Mouse (Mus musculus) kidney, embryonic 16.5 days (tissue): Measurements from ENCODE around the gene Sdk2. TPM values are rescaled to one million over a fixed set of nuclear protein-coding genes. Genes with fewer than 3 reads are reported as not detected.

Experiments used
- ATAC-seq: fragments of 200-750 bp; cut with Nextera tagmentation; 2 replicates; pipeline ENCODE4 v1.8.0; 2017; ENCODE audit warnings: moderate TSS enrichment; ENCODE audit not compliant: low FRiP score, low TSS enrichment
- H3K27ac ChIP-seq: fragments of 300-500 bp; sonication (generic); 2 replicates; pipeline ENCODE4 v1.5.1; 2014; ENCODE audit warnings: low read length
- H3K27me3 ChIP-seq: fragments of 300-500 bp; sonication (generic); 2 replicates; pipeline ENCODE4 v1.6.1; 2014; ENCODE audit warnings: low read length, control low read depth, mixed read lengths; ENCODE audit not compliant: insufficient read depth
- H3K36me3 ChIP-seq: fragments of 300-500 bp; sonication (generic); 2 replicates; pipeline ENCODE4 v1.6.1; 2014; ENCODE audit warnings: low read length, control low read depth, mixed read lengths; ENCODE audit not compliant: insufficient read depth
- H3K4me1 ChIP-seq: fragments of 300-500 bp; sonication (generic); 2 replicates; pipeline ENCODE4 v1.6.1; 2014; ENCODE audit warnings: low read length, control low read depth, mixed read lengths; ENCODE audit not compliant: insufficient read depth
- H3K4me2 ChIP-seq: fragments of 300-500 bp; sonication (generic); replicated peaks from 2 replicates; pipeline ENCODE4 v1.6.1; 2014; ENCODE audit warnings: low read depth, low read length
- H3K4me3 ChIP-seq: fragments of 300-500 bp; sonication (generic); 2 replicates; pipeline ENCODE4 v1.5.1; 2014; ENCODE audit warnings: mild to moderate bottlenecking, low read length
- H3K9ac ChIP-seq: fragments of 300-500 bp; sonication (generic); replicated peaks from 2 replicates; pipeline ENCODE4 v1.6.1; 2014; ENCODE audit warnings: low read length
- H3K9me3 ChIP-seq: fragments of 300-500 bp; sonication (generic); 2 replicates; pipeline ENCODE4 v1.6.1; 2016; ENCODE audit warnings: low read length, control low read depth
- WGBS: fragments of 180-500 bp; shearing (Covaris S2); extraction: QIAGEN DNeasy Blood & Tissue Kit; methylation state at CpG from one replicate; pipeline ENCODE4 v1.1.7; 2014; 5-methylcytosine and 5-hydroxymethylcytosine counted together
- polyA plus RNA-seq: library from polyadenylated mRNA; unstranded; fragments of >200 nt; fragmentation: Nextera tagmentation; extraction: Ambion mirVana; gene quantifications from 2 replicates; pipeline ENCODE4 v1.2.1, GENCODE M21; 2015

Gene Sdk2
- polyA plus RNA-seq, 1 experiment from 2014 or later, result 2.8 TPM

DNA sequence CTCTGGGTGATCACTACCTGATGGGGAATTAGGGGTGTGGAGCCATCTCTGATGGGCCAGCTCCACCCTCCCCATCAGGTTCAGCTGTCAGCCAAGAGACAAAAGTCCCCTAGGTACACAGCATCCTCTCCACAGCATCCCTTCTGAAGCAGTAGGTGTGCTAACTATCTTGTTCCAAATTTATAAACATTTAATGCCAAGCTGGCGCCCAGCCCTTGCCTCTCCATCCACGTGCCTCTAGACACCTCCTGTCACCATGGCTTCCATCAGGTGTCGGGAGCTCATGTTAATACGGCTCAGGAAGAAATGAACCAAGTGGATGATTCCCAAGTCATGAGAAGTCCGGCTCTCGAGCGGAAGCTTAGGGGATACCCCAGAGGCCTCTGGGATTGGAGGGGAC lies 62.2 kb downstream of the Sdk2 start:
- Histone ChIP-seq H3K36me3 (no peaks in the 10 kb centered on the region), H3K27ac (no peak overlapping the region), H3K4me2 (no peak overlapping the region), H3K4me3 (no peak overlapping the region), H3K9me3 (no peaks in the 10 kb centered on the region), H3K9ac (no peak overlapping the region), H3K4me1 (0 out of 2 replicates have a peak, but pooled peaks cover 4% of the 10 kb centered on the region), H3K27me3 (no peaks in the 10 kb centered on the region)
- ATAC-seq, result no peak
- 89% methylated on average over 7 of the region's 7 CpGs for WGBS

DNA sequence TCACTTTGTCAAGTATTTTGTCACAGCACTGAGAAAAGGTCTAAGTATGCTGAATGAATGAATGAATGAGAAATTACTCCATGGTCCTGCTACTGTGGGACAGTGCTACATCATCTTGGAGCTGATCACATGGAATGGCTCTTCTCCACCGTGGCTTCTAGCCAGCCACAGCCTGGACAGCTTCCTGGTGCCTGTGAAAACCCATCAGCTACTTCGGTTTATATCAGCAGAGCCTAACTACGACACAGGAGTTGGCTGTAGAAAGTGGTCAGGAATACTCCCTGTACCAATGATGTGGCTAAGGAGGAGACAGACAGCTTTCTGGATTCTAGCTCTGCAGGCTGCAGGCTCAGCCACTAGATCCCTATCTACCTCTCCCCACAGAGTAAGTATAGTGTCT lies 63.7 kb downstream of the Sdk2 start:
- H3K4me3 ChIP-seq, result no peak overlapping the region
- no peaks in the 10 kb centered on the region for H3K9me3 ChIP-seq
- H3K4me1 ChIP-seq, result 0 out of 2 replicates have a peak, but pooled peaks cover 4% of the 10 kb centered on the region
- no peak overlapping the region for H3K9ac ChIP-seq
- H3K27ac ChIP-seq, result no peak overlapping the region
- ATAC-seq, result no peak
- H3K36me3 ChIP-seq, result no peaks in the 10 kb centered on the region
- 78% methylated on average over 3 of the region's 3 CpGs for WGBS
- no peaks in the 10 kb centered on the region for H3K27me3 ChIP-seq
- H3K4me2 ChIP-seq, result no peak overlapping the region

DNA sequence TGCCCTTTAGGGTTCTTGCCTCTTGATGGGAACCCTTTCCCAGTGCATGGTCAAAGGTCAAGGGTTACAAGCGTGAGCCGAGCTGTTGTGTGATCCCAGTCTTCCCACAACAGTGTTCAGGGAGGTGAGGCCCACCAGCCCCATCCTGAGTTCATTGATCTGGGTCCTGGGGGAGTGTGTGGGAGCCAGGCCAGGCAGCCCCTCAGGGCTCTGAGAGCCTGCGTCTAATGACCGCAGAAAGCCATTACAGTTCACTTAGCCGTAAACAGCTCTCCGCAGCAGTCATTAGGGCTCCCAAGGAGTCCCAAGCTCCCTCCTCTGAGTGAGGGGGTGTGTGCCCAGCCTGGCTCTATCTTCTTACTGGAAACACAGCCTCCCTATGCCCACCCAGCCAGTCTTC lies 66.8 kb downstream of the Sdk2 start:
- Histone ChIP-seq H3K4me2 (no peak overlapping the region), H3K4me3 (no peak overlapping the region), H3K36me3 (no peaks in the 10 kb centered on the region), H3K27me3 (no peaks in the 10 kb centered on the region), H3K4me1 (0 out of 2 replicates have a peak, but pooled peaks cover 4% of the 10 kb centered on the region), H3K9ac (no peak overlapping the region), H3K27ac (no peak overlapping the region), H3K9me3 (no peaks in the 10 kb centered on the region)
- peak; percentile 53; the same call in 1 of the 2 replicates for ATAC-seq
- WGBS, result 25% methylated on average over 6 of the region's 6 CpGs

DNA sequence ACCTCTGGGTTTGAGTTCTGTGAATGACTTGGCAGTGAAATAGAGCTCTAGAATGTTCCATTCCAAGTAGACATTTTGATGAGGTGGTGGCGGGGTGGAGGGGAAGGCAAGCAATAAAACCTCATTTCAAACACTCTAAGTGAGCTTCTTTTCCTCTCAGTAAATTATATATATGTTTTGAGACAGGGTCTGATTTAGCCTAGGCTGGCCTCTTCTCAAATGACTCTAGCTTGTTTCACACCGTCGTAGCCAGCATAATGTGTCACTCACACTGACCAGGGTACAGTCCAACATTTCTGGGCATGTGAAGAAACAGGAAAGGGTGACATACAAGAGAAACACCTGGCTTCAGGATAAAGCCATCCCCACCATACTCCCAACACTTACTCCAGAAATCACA lies 68.1 kb downstream of the Sdk2 start:
- Histone ChIP-seq H3K4me1 (0 out of 2 replicates have a peak, but pooled peaks cover 4% of the 10 kb centered on the region), H3K27me3 (no peaks in the 10 kb centered on the region), H3K4me2 (no peak overlapping the region), H3K27ac (no peak overlapping the region), H3K4me3 (no peak overlapping the region), H3K9me3 (no peaks in the 10 kb centered on the region), H3K36me3 (no peaks in the 10 kb centered on the region), H3K9ac (no peak overlapping the region)
- WGBS, result 66% methylated on average over 3 of the region's 3 CpGs
- no peak for ATAC-seq

DNA sequence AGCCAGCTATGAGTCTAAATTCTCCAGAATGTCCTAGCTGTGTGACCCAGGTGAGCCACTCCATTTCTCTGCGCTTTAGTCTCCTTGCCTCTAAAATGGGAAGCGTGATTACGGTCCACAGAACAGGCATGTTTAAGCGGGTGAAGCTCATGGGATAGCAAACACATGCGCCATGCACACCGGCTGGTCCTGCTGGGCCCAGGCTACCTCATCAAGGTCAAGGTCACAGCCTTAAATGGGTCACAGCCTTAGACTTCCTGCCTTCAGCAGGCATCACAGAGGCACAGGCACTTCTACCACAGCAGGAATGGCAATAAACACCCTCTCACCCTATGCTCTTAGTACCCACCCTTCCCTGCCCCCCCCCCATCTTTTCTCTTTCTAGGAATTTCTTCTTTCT lies 72.9 kb downstream of the Sdk2 start:
- Histone ChIP-seq H3K36me3 (no peaks in the 10 kb centered on the region), H3K9me3 (no peaks in the 10 kb centered on the region), H3K9ac (no peak overlapping the region), H3K4me1 (no peaks in the 10 kb centered on the region), H3K27me3 (no peaks in the 10 kb centered on the region), H3K4me2 (no peak overlapping the region), H3K4me3 (no peak overlapping the region), H3K27ac (no peak overlapping the region)
- ATAC-seq, result no peak
- WGBS, result 92% methylated on average over 6 of the region's 6 CpGs

DNA sequence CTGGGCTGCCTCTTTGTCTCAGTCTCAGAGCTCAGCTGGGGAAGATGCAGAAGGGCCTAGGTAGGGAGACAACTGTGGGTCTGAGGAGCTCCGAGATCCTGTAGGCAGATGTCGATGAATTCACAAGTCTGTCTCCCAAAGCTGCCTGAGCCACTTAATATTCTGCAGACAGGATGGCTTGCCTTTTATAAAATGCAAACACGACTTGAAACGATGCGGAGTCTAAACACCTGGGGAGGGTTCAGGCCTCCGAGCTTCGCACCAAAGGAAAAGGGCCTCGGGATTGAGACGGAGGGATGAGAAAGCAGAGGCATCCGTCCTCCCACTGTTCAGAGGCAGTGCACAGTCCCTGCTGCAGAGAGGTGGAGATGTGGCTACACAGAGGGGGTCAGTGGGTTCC lies 74.0 kb downstream of the Sdk2 start:
- no peaks in the 10 kb centered on the region for H3K9me3 ChIP-seq
- H3K4me1 ChIP-seq, result no peaks in the 10 kb centered on the region
- H3K4me2 ChIP-seq, result no peak overlapping the region
- WGBS, result 73% methylated on average over 10 of the region's 10 CpGs
- no peaks in the 10 kb centered on the region for H3K27me3 ChIP-seq
- H3K27ac ChIP-seq, result no peak overlapping the region
- H3K4me3 ChIP-seq, result no peak overlapping the region
- 0 out of 2 replicates have a peak overlapping the region, but pooled peaks have one; percentile 2 for H3K9ac ChIP-seq
- no peaks in the 10 kb centered on the region for H3K36me3 ChIP-seq
- ATAC-seq, result no peak

DNA sequence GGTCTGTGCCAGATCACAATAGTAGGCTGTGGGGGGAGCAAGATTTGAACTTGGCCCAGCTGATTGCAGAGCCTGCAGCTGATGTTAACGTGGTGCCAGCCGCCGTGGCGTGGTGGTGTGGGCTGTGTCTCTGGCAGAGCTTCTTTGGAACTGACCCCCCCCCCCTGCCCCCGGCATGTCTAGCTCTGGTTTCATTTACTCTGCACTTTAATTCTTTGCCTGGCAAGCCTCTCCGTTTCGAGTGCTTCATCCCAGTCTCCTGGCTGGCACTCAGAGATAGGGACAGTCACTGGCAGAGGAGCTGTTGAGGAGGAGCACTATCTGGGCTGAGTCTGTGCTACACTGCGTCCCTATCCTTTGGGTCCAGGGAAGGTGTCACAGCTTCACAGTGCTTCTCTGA lies 75.0 kb downstream of the Sdk2 start:
- H3K27me3 ChIP-seq, result no peaks in the 10 kb centered on the region
- WGBS, result 79% methylated on average over 8 of the region's 8 CpGs

DNA sequence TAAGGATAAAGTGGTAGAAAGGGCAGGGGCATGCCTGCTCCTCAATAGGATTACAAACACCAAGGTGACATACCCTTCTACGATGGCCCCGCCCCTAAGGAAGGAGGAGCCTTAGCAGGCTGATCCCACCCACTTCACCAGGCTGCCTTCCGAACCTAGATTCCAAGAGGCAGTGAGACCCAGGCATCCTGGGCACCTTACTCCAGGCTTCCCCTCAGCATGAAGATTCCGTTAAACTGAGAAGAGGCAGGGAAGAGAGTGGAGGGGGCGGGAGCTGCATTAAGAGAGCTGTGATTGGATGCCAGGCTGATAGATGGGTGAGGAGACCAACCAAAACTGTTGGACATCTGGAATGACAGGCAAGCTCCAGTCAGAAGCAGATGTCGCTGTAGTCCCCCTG lies 76.4 kb downstream of the Sdk2 start:
- WGBS, result 4% methylated on average over 6 of the region's 6 CpGs
- Histone ChIP-seq H3K4me2 (peak overlapping the region; percentile 44), H3K27ac (no peak overlapping the region), H3K4me1 (peaks cover 4% of the 10 kb centered on the region; the same call in 1 of the 2 replicates), H3K36me3 (no peaks in the 10 kb centered on the region), H3K4me3 (peak overlapping the region; percentile 34), H3K9ac (no peak overlapping the region), H3K9me3 (no peaks in the 10 kb centered on the region), H3K27me3 (no peaks in the 10 kb centered on the region)
- peak; percentile 70; the same call in 1 of the 2 replicates for ATAC-seq

More for the DNA sequence above, 75.0 kb downstream of the Sdk2 start:
- Histone ChIP-seq H3K4me1 (no peaks in the 10 kb centered on the region), H3K9ac (no peak overlapping the region), H3K36me3 (no peaks in the 10 kb centered on the region), H3K4me2 (no peak overlapping the region), H3K9me3 (no peaks in the 10 kb centered on the region), H3K27ac (no peak overlapping the region), H3K4me3 (no peak overlapping the region)
- ATAC-seq, result no peak

DNA sequence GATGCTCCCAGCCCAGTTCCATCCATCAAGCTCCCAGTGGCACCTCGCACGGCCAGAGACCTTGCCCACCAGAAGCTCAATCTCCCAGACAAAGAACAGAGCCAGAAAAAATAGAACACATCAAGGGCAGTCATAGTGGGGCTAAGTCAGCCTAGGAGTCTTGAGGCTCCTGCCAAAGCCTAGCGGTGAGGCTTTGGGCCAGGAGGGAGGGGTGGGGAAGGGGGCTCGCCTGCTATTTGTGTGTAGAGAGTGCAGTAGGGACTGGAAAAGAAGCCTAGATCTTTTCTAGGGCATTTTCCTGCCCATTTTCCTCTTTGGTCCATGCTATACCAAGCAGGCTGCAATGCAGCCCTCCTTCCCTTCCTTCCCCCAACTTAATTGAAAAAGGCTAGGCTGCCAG lies 76.8 kb downstream of the Sdk2 start:
- H3K27ac ChIP-seq, result no peak overlapping the region
- WGBS, result 34% methylated on average over 4 of the region's 4 CpGs
- H3K4me2 ChIP-seq, result peak overlapping the region; percentile 44; the same call in 1 of the 2 replicates
- no peaks in the 10 kb centered on the region for H3K36me3 ChIP-seq
- no peak overlapping the region for H3K9ac ChIP-seq
- H3K4me1 ChIP-seq, result peaks cover 4% of the 10 kb centered on the region; the same call in 1 of the 2 replicates
- H3K9me3 ChIP-seq, result no peaks in the 10 kb centered on the region
- 0 out of 2 replicates have a peak, but pooled peaks have one; percentile 5 for ATAC-seq
- H3K27me3 ChIP-seq, result no peaks in the 10 kb centered on the region
- H3K4me3 ChIP-seq, result no peak overlapping the region

DNA sequence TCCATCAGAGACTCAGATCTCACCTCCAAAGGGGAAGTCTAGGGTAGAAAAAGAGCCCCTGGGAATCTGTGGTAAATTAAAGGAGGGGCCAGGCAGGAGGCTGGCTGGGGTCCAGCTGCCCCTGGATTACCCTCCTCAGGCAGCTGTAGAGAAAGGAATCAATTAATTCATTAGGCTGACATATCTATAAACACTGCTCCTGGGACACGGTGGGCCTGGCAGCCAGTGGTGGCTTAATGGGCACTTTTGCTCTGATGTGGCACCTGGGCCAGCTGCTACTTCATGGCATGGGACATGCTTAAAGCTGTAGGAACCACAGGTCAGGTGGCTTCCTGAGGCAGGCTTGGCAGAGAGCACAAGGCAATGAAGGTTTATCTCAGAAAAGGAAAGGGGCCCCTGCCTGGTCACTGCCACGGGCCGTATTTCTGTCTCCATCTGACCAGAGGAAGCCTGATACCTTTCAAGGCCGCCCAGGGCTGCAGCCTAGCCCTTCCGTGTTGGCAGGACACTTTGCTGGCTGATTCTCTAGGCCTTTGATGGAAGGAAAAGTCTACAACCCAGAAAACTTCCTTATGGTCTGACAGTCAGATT lies 80.9 kb downstream of the Sdk2 start:
- WGBS, result 13% methylated on average over 5 of the region's 5 CpGs
- Histone ChIP-seq H3K36me3 (no peaks in the 10 kb centered on the region), H3K9me3 (no peaks in the 10 kb centered on the region), H3K27ac (no peak overlapping the region), H3K4me3 (no peak overlapping the region), H3K27me3 (no peaks in the 10 kb centered on the region), H3K4me2 (no peak overlapping the region), H3K4me1 (peaks cover 14% of the 10 kb centered on the region), H3K9ac (no peak overlapping the region)
- ATAC-seq, result no peak
